Mouse (Mus musculus): ENCODE results near the gene Tnfrsf25.

The Tnfrsf25 gene

GRCm38 (mm10) chr4:152121183-152121505 lies 5.4 kb downstream of the Tnfrsf25 start:
- DNase-seq (ENCODE audit: low spot score), result no peak

DNA sequence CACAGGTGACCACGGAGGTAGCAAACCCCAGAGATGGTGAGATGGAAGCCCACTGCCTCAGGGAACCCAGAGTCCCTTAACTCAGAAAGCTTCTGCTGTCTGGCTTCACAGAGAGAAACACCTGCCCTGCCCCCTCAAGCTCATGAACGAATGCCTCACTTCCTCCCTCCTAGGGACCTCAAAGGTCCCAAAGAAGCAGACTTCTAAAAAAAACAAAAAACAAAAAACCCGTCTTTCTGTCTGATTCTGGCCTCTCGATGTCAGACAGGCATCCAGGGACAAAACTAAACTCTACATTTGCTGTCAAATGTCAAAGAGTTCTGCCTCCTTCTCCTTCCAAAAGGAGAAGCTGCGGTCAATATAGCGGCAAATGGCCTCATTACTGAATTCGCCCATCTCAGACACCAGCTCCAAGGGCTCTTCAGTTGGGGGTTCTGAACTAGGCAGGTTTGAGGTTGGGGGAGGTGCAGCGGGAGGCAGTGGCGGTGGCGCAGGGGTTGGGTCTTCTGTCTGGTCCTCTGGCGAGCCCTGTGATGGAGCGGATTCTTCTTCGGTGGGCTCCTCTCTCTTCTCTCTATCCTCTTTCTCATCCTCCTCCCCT lies 8.7 kb downstream of the Tnfrsf25 start:
- DNase-seq (ENCODE audit: low spot score), result no peak

GRCm38 (mm10) chr4:152125161-152126025 lies 9.7 kb downstream of the Tnfrsf25 start:
- no peak for DNase-seq (ENCODE audit: low spot score)

DNA sequence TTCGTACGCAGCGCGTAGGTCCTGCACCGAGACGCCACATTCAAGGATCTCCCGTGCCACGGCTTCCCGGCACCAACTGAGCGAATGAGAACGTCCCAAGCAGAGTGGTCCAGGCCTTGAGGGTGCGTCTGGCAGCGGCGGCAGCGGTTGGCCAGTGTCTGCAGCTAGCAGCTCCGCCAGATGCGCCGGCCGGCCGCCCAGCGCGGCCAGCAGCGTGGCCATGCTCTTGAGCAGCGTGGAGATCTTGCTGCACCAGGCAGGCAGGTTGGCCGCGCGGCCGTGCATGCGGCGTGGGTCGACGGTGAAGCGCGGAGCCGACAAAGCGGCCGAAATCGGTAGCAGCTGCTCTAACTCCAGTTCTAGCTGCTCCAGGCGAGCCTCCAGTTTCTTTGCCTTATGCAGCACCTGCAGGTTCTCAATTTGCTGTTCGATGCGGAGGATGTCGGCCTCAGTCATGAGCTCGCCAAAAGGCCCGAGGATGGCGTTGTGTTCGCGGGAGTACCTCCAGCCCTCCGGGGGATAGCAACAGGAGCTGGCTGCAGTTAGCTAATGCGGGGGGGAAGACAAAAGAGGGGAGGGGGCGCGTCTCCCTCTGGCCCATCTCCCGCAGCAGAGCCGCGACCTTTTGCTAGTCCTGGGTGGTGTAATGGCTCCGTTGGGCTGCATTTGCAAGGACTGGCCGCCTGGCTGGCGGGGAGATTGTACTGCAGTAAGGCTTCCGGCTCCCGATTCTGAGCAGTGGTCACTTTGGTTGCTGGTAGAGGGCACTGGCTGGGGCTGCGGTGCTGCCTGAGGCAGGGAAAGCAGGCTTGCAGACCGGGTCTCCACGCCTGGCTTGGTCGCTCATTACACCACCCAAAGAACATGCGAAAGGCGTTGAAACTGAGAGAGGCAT lies 10.5 kb downstream of the Tnfrsf25 start:
- DNase-seq (ENCODE audit: low spot score), result no peak

DNA sequence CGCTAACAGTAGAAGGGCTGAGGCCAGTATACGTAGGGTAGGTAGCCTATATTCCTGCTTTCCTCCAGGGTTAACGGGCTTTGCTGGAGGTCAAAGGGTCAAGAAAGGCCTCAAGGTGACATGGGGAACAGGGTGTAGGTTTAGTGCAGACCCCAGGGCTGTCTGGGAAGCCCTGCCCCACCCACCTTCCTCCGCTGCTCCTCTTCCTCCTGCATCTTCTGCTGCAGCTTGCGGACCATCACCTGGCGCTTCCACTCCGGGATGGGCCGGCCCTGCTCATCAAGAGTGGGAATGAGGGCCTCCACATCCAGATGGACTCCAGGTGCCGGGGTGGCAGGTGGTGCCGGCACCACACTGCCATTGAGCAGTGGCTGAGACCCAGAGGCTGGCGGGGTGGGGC lies 12.2 kb downstream of the Tnfrsf25 start:
- DNase-seq (ENCODE audit: low spot score), result no peak

DNA sequence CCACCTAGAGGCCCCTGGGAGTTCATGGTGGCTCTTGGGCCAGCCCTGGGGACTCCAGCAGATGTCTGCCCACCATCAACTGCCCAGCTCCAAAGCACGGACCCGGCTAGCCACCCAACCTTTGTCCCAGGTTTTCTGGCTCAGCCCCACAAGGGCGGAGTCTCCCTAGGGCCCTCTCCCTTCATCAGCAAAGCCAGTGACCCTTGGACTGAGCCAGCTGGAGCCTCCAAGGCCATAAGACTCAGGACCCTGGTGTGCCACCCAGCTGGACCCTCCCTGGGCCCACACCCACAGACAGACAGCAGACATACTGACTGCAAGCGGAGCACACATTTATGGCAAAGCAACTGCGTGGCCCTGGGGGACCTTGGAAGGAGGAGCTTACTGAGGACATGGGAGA lies 13.1 kb downstream of the Tnfrsf25 start:
- no peak for DNase-seq (ENCODE audit: low spot score)

DNA sequence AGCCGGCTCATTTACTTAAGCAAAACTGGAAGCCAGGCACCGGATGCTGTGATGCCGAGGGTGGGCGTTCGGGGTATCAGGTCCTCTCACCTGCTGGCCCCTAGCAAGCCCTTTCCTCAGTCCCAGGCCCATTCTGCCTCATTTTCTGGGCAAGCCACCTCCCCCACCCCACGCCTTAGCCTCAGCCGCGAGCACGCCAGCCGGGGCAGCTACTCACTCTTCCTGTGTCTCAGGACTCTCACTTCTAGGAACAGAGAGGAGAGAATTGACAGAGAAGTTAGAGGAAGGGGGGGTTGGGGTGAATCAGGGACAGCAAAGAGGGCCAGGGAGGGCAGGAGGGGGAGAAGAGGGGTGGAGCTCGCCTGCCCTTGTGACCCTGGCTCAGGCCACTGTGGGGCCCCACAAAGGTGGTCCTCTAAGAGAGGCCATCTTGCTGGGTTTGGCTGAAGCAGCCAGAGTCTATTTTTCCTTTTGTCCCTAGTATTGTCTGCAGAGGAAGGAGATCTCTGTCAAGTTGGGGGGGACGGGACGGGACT lies 13.7 kb downstream of the Tnfrsf25 start:
- DNase-seq (ENCODE audit: low spot score), result no peak

DNA sequence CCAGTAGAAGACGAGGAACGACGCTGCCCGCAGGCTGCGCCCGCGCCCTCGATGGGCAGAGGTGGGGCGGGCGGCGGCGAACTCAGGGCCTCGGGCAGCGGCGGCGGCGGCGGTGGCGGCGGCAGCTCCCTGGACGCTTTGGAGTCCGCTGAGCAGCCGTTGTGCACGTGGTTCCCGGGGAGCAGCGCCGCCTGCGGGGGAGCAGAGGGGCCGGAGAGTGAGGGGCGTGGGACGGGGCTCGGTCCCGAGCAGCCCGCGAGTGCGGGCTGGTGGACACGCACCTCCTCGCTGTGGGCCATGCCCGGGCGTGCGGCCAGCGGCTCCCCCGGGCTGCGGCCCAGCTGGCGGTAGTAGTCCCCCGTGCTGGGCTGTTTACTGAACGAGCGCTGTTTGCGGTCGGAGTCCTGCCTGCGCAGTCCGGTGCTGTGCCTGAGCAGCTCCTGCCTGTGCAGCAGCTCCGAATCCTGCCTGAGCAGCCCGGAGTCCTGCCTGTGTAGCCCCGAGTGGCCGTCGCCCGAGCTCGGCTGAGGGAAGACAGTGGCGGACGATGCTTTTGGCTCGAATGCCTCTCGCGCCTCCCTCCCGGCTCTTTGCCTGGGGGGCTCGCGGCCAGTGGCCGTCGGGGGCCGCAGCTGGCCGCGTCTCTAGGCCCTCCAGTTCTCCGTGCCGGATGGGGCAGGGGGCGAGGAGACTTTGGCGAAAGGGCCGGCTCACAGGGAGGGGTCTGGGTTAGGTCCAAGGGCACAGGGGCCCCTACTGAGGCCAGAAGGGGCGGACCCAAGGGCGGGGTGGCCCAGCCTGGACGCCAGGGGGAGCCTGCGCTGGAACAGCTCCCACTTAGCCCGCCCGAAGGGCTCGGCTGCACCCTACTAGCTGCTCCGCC lies 15.3 kb downstream of the Tnfrsf25 start:
- no peak for DNase-seq (ENCODE audit: low spot score)

- DNase-seq (ENCODE audit: low spot score), result no peak
Measured at GRCm38 (mm10) chr4:152131809-152132771, 16.4 kb downstream of the Tnfrsf25 start.

DNA sequence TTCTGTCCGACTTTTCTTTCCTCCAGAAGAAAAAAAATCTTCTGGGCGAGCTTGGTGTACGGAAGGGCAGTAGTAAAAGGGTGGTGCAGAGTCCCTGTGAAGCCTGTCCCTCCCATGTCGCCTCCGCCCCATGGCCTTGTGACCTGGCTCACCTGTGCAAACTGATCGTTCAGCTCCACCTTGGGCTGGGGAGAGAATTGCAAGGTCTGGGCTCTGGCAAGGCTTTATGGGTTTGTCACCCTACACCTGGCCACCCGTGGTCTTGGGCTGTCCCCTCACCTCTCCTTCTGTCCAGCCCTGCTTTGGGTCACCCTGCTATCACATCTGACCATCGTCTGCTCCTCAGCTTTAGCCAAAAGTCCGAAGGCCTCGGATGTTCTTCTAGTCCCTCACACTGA lies 17.0 kb downstream of the Tnfrsf25 start:
- no peak for DNase-seq (ENCODE audit: low spot score)

DNA sequence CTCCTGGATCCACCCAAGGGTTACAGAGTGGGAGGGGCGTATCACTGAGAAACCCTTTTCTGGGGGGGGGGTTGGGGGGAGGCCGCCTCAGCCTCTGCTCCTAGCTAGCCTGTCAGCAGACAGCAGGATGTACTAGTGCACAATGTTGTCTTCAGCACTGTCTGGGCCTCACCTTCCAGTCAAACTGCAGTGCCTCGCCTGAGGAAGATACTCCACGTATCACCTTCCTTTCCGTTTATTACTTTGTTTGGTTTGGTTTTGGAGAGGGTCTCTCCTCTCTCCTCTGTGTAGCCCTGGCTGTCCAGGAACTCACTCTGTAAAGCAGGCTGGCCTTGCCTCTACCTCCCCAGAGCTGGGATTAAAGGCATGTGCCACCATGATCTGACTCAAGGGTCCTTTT lies 17.5 kb downstream of the Tnfrsf25 start:
- DNase-seq (ENCODE audit: low spot score), result no peak

DNA sequence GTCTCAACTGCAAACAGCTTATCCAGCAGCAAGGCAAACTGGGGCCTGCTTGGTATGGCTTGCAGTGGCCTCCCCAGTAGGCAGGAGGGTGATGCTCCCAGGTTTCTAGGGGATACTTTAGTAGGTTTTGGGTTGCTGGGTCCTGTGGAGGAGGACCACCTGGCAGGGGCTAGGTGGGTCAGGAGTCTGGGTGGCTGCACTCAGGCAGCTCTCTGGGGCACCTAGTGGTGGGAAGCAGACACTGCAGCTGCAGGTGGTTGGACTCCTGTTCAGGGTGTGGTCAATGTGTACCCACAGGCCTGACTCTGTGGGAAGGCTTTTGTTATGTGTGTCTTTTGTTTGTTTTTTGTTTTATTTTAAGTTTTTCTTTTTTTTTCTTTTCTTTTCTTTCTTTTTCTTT lies 18.8 kb downstream of the Tnfrsf25 start:
- no peak for DNase-seq (ENCODE audit: low spot score)

- DNase-seq (ENCODE audit: low spot score), result no peak
Measured at GRCm38 (mm10) chr4:152135363-152135762, 19.6 kb downstream of the Tnfrsf25 start.

- no peak for DNase-seq (ENCODE audit: low spot score)
Measured at GRCm38 (mm10) chr4:152136112-152136875, 20.6 kb downstream of the Tnfrsf25 start.

GRCm38 (mm10) chr4:152136876-152137250 lies 21.1 kb downstream of the Tnfrsf25 start:
- DNase-seq (ENCODE audit: low spot score), result no peak

- DNase-seq (ENCODE audit: low spot score), result peak; percentile 63
Measured at GRCm38 (mm10) chr4:152138497-152139260, 22.9 kb downstream of the Tnfrsf25 start.

- DNase-seq (ENCODE audit: low spot score), result no peak
Measured at GRCm38 (mm10) chr4:152140441-152140840, 24.7 kb downstream of the Tnfrsf25 start.

- DNase-seq (ENCODE audit: low spot score), result no peak
Measured at GRCm38 (mm10) chr4:152141521-152142135, 25.9 kb downstream of the Tnfrsf25 start.
